Mouse (Mus musculus) bone marrow macrophage, adult 2 months (primary cell): ENCODE measurements at regions not wholly inside any gene's neighbourhood (a gene's known extent, or its start where the extent isn't known, plus 50 kb on each side); places are given as distances from the start of the nearest gene placed in this dataset.

ENCODE experiments used
- CTCF ChIP-seq: IDR thresholded peaks from 2 replicates; pipeline ENCODE4 v1.5.1; 2012; ENCODE audit warnings: low read depth, mild to moderate bottlenecking, low read length, moderate library complexity
- POLR2A ChIP-seq: IDR thresholded peaks from 2 replicates; pipeline ENCODE4 v1.6.1; 2012; ENCODE audit warnings: mild to moderate bottlenecking, low read depth, low read length, borderline replicate concordance

- TF ChIP-seq CTCF (0 out of 2 replicates have a peak, but pooled peaks have one; percentile 29), POLR2A (no peak)
Measured at GRCm38 (mm10) chr8:40150911-40151797, 523.7 kb upstream of the Adam24 start.
